In genomic region chr16:49332107-49332722, GRCm38 (mm10) we compare ENCODE assay signal across 8 mouse cellular contexts.
A peak's percentile ranks its signal among the peaks of the same experiment; 100 is the strongest.
DNase-seq lines count a peak whose midpoint lies in the region; ATAC-seq lines count a peak whose summit lies in the region.

No protein-coding gene starts in this region.

- no peak for DNase-seq in frontal cortex, postnatal 25 days (ENCODE audit: low spot score in 2 of 2)
- DNase-seq in right cerebral cortex, postnatal 4 days = peak; percentile 9
- no peak for DNase-seq in right cerebral cortex, postnatal 25 days
- DNase-seq in kidney, postnatal 14 days = peak; percentile 14
- peak; percentile 27 for DNase-seq in telencephalon, adult 2 months (ENCODE audit: low read depth, low spot score)
- DNase-seq in thymus, postnatal 36 days = no peak
- no peak for DNase-seq in cerebellum, adult 11 months

- ATAC-seq in frontal cortex, adult (ENCODE audit: low TSS enrichment) = peak; percentile 85

Comparison
In these comparisons a context has a peak if more than half of its experiments do, and no peak if none do; other contexts are left out.
1. DNase-seq: peak in right cerebral cortex, postnatal 4 days (single experiment), kidney, postnatal 14 days (single experiment) and telencephalon, adult 2 months (single experiment); none in frontal cortex, postnatal 25 days (0 of 2), right cerebral cortex, postnatal 25 days (single experiment), thymus, postnatal 36 days (0 of 2) and cerebellum, adult 11 months (single experiment).